Mouse (Mus musculus) erythroblast, embryonic 14.5 days (primary cell): ENCODE measurements around the gene Ophn1.

Source experiments
- GATA1 ChIP-seq: IDR thresholded peaks from 2 replicates; pipeline ENCODE4 v1.6.1; 2012; ENCODE audit warnings: low read length, inconsistent platforms, mixed read lengths
- TAL1 ChIP-seq: IDR thresholded peaks from 3 replicates; pipeline ENCODE4 v1.6.1; 2012; ENCODE audit warnings: low read length, inconsistent platforms, mixed read lengths

GRCm38 (mm10) chrX:98875144-98875543 lies 15.7 kb downstream of the Ophn1 start:
- TF ChIP-seq GATA1 (no peak), TAL1 (no peak)
